Mouse (Mus musculus): ENCODE measurements around the gene Rnf17. TPM values are rescaled to one million over a fixed set of nuclear protein-coding genes. Genes with fewer than 3 reads are reported as not detected.

Gene Rnf17
- total RNA-seq, 1 experiment: 34.0 TPM

DNA sequence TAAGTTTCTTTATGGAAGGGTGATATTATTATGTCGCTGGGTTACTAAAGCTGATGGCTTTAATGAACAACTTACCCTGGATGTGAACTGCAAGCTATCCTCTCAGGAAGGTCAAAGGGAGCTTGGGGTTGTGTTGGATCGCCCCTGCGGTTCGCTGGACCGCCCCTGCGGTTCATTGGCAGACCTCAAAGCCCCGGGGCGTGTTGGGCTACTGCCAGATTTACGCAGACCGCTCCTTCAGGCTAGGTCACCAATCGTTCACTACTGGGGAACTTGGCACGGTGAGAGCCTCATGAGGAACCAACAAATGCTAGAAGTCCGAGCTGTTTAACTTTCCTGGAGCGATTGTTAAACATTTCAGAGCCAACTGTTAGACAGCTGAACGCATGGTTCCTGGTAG lies 35.7 kb upstream of the Rnf17 start:
- in situ Hi-C loops (cut with MboI; ENCODE audit: low sequenced_read_pairs in 2 of 2, unreplicated experiment in 2 of 2): loop anchor here in 1 of 2 experiments (25.0 kb wide), 1 partner anchor 421 kb away; the partner anchor contains the start of gene Pspc1
- no peaks in the 10 kb centered on the region for H3K4me1 ChIP-seq (ENCODE audit: control insufficient read depth in 2 of 2, insufficient read depth in 2 of 2, low read length in 2 of 2, poor library complexity in 1 of 2)
- no peaks in the 10 kb centered on the region for H3K9me3 ChIP-seq (ENCODE audit: control insufficient read depth, insufficient read depth, low read depth, low read length)
- DNase-seq (ENCODE audit: low read depth, low spot score): no peak
- H3K4me3 ChIP-seq (ENCODE audit: insufficient read depth in 1 of 2, low read depth in 1 of 2, low read length in 2 of 2, poor library complexity in 1 of 2, severe bottlenecking in 1 of 2): no peak overlapping the region
- H3K36me3 ChIP-seq (ENCODE audit: control insufficient read depth, insufficient read depth, low read length, poor library complexity, severe bottlenecking): no peaks in the 10 kb centered on the region
- TF ChIP-seq HCFC1 (IDR thresholded peaks at IDR 0.05; ENCODE audit: borderline replicate concordance, insufficient read depth, low read length) (no peak), CHD2 (IDR thresholded peaks at IDR 0.05; ENCODE audit: low read depth, low read length) (no peak), ZNF384 (IDR thresholded peaks at IDR 0.05; ENCODE audit: low read depth, low read length) (no peak), MAFK (IDR thresholded peaks at IDR 0.05; ENCODE audit: insufficient read depth, low read depth, low read length) (no peak)
- no peak overlapping the region for H3K27ac ChIP-seq (ENCODE audit: insufficient read depth, low read depth, low read length, poor library complexity, severe bottlenecking)
- H3K9ac ChIP-seq (ENCODE audit: insufficient read depth, low read depth, low read length, poor library complexity, severe bottlenecking): no peak overlapping the region

DNA sequence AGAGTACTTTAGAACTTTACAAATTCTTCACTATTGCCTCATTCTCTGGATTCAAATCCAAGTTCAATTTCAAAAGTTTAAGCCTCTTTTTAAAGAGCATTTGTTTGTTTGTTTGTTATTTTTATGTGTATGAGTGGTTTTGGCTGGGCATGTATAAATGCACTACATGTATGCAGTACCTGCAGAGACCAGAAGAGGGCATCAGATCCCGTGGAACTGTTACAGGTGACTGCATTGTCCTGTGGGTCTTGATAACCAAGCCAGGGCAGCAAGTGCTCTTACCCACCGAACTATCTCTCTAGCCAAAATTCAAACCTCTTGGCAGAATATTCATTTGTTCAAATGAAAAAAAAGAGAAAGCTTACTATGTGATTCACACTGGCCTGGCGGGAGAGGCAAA lies 33.5 kb upstream of the Rnf17 start:
- Histone ChIP-seq H3K27ac (ENCODE audit: insufficient read depth, low read depth, low read length, poor library complexity, severe bottlenecking) (no peak overlapping the region), H3K4me3 (ENCODE audit: insufficient read depth in 1 of 2, low read depth in 1 of 2, low read length in 2 of 2, poor library complexity in 1 of 2, severe bottlenecking in 1 of 2) (no peak overlapping the region), H3K4me1 (ENCODE audit: control insufficient read depth in 2 of 2, insufficient read depth in 2 of 2, low read length in 2 of 2, poor library complexity in 1 of 2) (no peaks in the 10 kb centered on the region), H3K9ac (ENCODE audit: insufficient read depth, low read depth, low read length, poor library complexity, severe bottlenecking) (no peak overlapping the region), H3K36me3 (ENCODE audit: control insufficient read depth, insufficient read depth, low read length, poor library complexity, severe bottlenecking) (no peaks in the 10 kb centered on the region), H3K9me3 (ENCODE audit: control insufficient read depth, insufficient read depth, low read depth, low read length) (no peaks in the 10 kb centered on the region)
- DNase-seq (ENCODE audit: low read depth, low spot score): no peak
- TF ChIP-seq ZC3H11A (IDR thresholded peaks at IDR 0.05; ENCODE audit: borderline replicate concordance, low read depth, low read length) (peak; percentile 39; the same call in 1 of the 2 replicates), CHD2 (IDR thresholded peaks at IDR 0.05; ENCODE audit: low read depth, low read length) (no peak)
- in situ Hi-C loops (cut with MboI; ENCODE audit: low sequenced_read_pairs in 2 of 2, unreplicated experiment in 2 of 2): loop anchor here in 1 of 2 experiments (25.0 kb wide), 1 partner anchor 418 kb away; the partner anchor contains the start of gene Pspc1

DNA sequence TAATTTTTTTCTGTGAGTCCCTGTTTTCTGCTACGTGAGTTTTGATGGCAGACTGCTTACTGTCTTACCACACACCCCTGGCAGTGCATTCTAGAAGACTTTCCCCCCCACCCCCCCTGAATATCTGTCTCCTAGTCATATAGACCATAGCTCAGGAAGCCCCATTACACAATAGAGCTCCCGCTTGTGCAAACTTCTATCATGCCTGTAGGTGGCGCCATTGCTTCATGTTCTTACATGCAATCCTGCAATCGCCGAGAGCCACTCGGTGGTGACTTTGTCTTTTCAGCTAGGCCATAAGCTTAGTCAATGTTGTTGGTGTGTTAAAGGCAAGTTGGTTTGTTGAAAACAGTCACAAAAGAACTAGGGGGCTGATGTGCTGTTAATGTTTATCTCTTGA lies 26.6 kb upstream of the Rnf17 start:
- peak; percentile 71 for DNase-seq (ENCODE audit: low read depth, low spot score)
- in situ Hi-C loops (cut with MboI; ENCODE audit: low sequenced_read_pairs in 2 of 2, unreplicated experiment in 2 of 2): loop anchor here in 1 of 2 experiments (10.0 kb wide), 1 partner anchor 689 kb away; no protein-coding TSS in a partner anchor
- Histone ChIP-seq H3K9ac (ENCODE audit: insufficient read depth, low read depth, low read length, poor library complexity, severe bottlenecking) (no peak overlapping the region), H3K27ac (ENCODE audit: insufficient read depth, low read depth, low read length, poor library complexity, severe bottlenecking) (no peak overlapping the region), H3K36me3 (ENCODE audit: control insufficient read depth, insufficient read depth, low read length, poor library complexity, severe bottlenecking) (no peaks in the 10 kb centered on the region), H3K9me3 (ENCODE audit: control insufficient read depth, insufficient read depth, low read depth, low read length) (no peaks in the 10 kb centered on the region), H3K4me3 (ENCODE audit: insufficient read depth in 1 of 2, low read depth in 1 of 2, low read length in 2 of 2, poor library complexity in 1 of 2, severe bottlenecking in 1 of 2) (no peak overlapping the region), H3K4me1 (ENCODE audit: control insufficient read depth in 2 of 2, insufficient read depth in 2 of 2, low read length in 2 of 2, poor library complexity in 1 of 2) (no peaks in the 10 kb centered on the region)
- TF ChIP-seq CHD2 (IDR thresholded peaks at IDR 0.05; ENCODE audit: low read depth, low read length): no peak
- TF ChIP-seq ZC3H11A (IDR thresholded peaks at IDR 0.05; ENCODE audit: borderline replicate concordance, low read depth, low read length): peak; percentile 75; the same call in 1 of the 2 replicates

DNA sequence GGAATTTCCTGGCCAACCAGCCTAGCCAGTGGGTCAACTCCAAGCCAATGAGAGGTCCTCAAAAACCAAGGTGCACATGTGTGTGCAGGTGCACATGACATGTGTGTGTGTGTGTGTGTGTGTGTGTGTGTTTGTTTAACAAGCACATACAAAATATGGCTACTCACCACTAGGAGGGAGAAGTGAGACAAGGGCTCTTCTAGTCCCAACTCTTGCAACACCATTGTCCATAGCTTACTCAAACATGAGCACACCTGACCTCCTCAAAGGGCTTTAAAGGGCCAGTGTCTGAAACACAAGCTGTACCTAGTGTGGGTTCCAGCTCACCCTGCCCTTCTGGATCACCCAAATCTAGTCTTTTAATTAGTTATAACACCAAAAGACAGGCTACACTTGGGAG lies 24.6 kb upstream of the Rnf17 start:
- no peak overlapping the region for H3K4me3 ChIP-seq (ENCODE audit: insufficient read depth in 1 of 2, low read depth in 1 of 2, low read length in 2 of 2, poor library complexity in 1 of 2, severe bottlenecking in 1 of 2)
- in situ Hi-C loops (cut with MboI; ENCODE audit: low sequenced_read_pairs in 2 of 2, unreplicated experiment in 2 of 2): loop anchor here in 1 of 2 experiments (10.0 kb wide), 1 partner anchor 687 kb away; no protein-coding TSS in a partner anchor

DNA sequence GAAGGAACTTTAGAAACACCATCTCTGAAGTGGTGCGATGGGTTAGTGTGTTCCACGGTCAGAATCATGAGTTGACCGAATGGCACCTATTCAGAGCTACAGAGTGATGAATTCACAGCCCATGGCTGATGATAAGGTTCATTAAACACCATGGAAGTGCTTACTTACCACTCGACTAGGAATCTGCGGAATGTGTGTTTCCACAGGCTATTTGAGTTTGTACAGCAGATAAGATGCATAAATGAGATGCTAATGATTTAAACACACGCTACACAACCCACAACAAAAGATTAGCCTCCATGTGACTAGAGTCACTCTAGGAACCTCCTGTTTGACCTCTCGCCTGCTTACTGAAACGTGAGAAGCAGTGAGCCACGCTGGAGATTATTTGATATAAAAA lies 23.0 kb upstream of the Rnf17 start:
- Histone ChIP-seq H3K4me3 (ENCODE audit: insufficient read depth in 1 of 2, low read depth in 1 of 2, low read length in 2 of 2, poor library complexity in 1 of 2, severe bottlenecking in 1 of 2) (no peak overlapping the region), H3K27ac (ENCODE audit: insufficient read depth, low read depth, low read length, poor library complexity, severe bottlenecking) (no peak overlapping the region), H3K36me3 (ENCODE audit: control insufficient read depth, insufficient read depth, low read length, poor library complexity, severe bottlenecking) (no peaks in the 10 kb centered on the region), H3K9me3 (ENCODE audit: control insufficient read depth, insufficient read depth, low read depth, low read length) (no peaks in the 10 kb centered on the region), H3K4me1 (ENCODE audit: control insufficient read depth in 2 of 2, insufficient read depth in 2 of 2, low read length in 2 of 2, poor library complexity in 1 of 2) (no peaks in the 10 kb centered on the region), H3K9ac (ENCODE audit: insufficient read depth, low read depth, low read length, poor library complexity, severe bottlenecking) (no peak overlapping the region)
- in situ Hi-C loops (cut with MboI; ENCODE audit: low sequenced_read_pairs in 2 of 2, unreplicated experiment in 2 of 2): loop anchor here in 1 of 2 experiments (10.0 kb wide), 1 partner anchor 685 kb away; no protein-coding TSS in a partner anchor
- no peak for DNase-seq (ENCODE audit: low read depth, low spot score)
- TF ChIP-seq ZNF384 (IDR thresholded peaks at IDR 0.05; ENCODE audit: low read depth, low read length): no peak
- TF ChIP-seq ZC3H11A (IDR thresholded peaks at IDR 0.05; ENCODE audit: borderline replicate concordance, low read depth, low read length): no peak
- no peak for TF ChIP-seq HCFC1 (IDR thresholded peaks at IDR 0.05; ENCODE audit: borderline replicate concordance, insufficient read depth, low read length)
- TF ChIP-seq CHD2 (IDR thresholded peaks at IDR 0.05; ENCODE audit: low read depth, low read length): no peak
- TF ChIP-seq MAFK (IDR thresholded peaks at IDR 0.05; ENCODE audit: insufficient read depth, low read depth, low read length): no peak

More for the DNA sequence above, 24.6 kb upstream of the Rnf17 start:
- no peaks in the 10 kb centered on the region for H3K36me3 ChIP-seq (ENCODE audit: control insufficient read depth, insufficient read depth, low read length, poor library complexity, severe bottlenecking)
- H3K9me3 ChIP-seq (ENCODE audit: control insufficient read depth, insufficient read depth, low read depth, low read length): no peaks in the 10 kb centered on the region
- no peak overlapping the region for H3K27ac ChIP-seq (ENCODE audit: insufficient read depth, low read depth, low read length, poor library complexity, severe bottlenecking)
- no peaks in the 10 kb centered on the region for H3K4me1 ChIP-seq (ENCODE audit: control insufficient read depth in 2 of 2, insufficient read depth in 2 of 2, low read length in 2 of 2, poor library complexity in 1 of 2)
- H3K9ac ChIP-seq (ENCODE audit: insufficient read depth, low read depth, low read length, poor library complexity, severe bottlenecking): no peak overlapping the region
- TF ChIP-seq MAFK (IDR thresholded peaks at IDR 0.05; ENCODE audit: insufficient read depth, low read depth, low read length): no peak
- TF ChIP-seq HCFC1 (IDR thresholded peaks at IDR 0.05; ENCODE audit: borderline replicate concordance, insufficient read depth, low read length): no peak
- TF ChIP-seq CHD2 (IDR thresholded peaks at IDR 0.05; ENCODE audit: low read depth, low read length): no peak
- TF ChIP-seq ZNF384 (IDR thresholded peaks at IDR 0.05; ENCODE audit: low read depth, low read length): no peak
- DNase-seq (ENCODE audit: low read depth, low spot score): no peak

Measured in ES-E14 (cell line).